Mouse (Mus musculus) left cerebral cortex, adult 18-20 months (tissue): ENCODE data around the gene Rnase2b. TPM values are rescaled to one million over a fixed set of nuclear protein-coding genes. Genes with fewer than 3 reads are reported as not detected.
A peak's percentile ranks its signal among the peaks of the same experiment; 100 is the strongest.

Source experiments
- DNase-seq, 2 experiments: peaks; one replicate each; pipeline ENCODE4 v3.0.0; 2021 to 2022; ENCODE audit warnings: low spot score in 2 of 2, mixed read lengths in 1 of 2
- long read RNA-seq, 2 experiments: library from polyadenylated mRNA; stranded (forward); transcript quantifications; one replicate each; pipeline ENCODE4 v2.0.0; 2021
- total RNA-seq, 2 experiments: library from RNA; stranded (reverse); gene quantifications; 2 replicates each; pipeline ENCODE4 v1.2.3; 2021

Gene Rnase2b
- not detected for total RNA-seq
- long read RNA-seq, experiment 1, result 0 reads
- long read RNA-seq, experiment 2, result 0 reads

DNA sequence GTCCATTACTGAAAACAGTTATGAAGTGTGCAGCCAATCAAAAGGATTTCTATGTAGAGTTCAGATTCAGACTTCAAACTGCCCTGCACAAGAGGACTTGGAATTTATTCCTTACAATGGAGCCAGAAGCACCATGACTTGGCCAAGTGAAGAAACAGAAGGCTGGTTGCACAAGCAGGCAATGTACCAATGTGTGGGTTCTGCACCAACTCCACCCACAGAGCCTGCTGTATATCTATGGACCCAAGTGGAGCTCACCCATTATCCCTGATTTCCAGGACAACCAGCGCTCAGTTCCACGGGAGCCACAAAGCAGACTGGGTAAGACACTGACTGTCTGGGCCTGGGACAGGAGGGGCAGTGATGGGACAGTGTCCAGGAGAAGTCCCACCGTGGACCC, at the start of gene Rnase2b:
Rnase2b (plus strand) TSS at position 285 of the 400 bp plus-strand sequence.
- DNase-seq, result peak in 1 of 2 experiments; percentile 13

DNA sequence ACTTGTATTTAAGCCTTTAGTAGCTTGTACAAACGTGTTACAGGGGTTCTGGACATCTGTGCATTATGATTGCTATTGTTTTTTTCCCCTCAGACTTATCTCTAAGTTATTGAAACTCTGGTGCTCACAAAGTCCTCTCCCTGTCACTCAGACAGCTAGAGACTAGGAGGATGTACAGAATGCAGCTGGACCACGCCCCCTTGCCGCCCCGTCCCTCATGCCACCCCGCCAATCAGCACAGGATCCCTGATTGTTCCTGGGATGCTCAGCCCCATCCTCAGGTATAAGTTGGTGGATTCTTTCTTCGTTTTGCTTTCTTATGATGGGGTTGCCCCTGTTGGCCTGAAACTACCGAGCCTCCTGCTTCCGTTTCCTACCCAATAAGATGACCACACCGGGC, 48.6 kb upstream of the Rnase2b start:
- no peak for DNase-seq

DNA sequence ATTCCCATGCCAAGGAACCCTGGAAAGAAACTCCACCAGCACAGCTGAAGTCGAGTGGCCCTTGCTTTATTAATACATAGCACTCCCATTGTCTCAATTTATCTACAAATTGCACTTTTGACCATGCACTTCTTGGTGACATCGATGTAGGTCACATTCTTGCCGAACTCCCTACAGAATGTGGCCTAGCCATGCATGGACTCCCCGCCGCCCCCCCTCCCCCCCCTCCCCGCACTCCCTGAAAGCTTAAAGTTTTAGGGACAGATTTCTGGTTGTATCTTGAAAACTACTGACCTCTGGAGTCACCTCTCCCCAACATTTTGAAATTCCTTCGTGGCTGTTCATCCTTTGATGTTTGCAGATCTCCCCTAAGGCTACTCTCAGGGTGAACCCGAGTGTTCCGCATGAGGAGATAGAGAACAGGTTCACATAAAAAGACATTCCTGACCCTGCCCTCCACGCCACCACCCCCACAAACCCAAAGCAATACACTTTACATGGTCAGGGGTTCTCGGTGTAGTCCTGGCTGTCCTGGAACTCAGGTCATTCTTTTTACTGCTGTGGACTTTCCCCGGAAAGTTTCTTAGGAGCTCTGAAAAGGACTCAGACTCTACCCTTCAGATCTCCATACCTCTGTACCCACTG, 48.0 kb upstream of the Rnase2b start, which contains the start of gene Eddm3b:
Eddm3b (plus strand) TSS at position 511 of the 645 bp plus-strand sequence.
- DNase-seq, result no peak

DNA sequence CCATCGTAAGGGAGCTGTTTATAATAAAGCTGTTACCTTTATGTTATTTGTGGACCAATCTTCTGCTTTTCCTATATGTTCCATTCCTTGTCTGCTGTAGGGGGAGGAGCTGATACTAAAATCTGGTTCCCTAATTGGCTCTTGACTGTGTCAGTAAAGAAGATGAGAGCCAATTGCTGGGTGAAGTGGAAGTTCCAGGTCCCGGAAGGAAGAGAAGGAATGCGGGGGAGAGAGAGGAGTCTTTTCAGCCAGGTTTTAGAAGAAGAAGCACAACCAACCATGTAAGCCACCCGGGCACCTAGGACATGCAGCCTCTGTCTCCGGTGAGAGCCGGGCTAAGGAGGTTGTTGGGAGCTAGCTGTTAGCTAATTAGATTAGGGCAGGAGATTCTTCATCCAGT, 36.4 kb upstream of the Rnase2b start:
- no peak for DNase-seq

DNA sequence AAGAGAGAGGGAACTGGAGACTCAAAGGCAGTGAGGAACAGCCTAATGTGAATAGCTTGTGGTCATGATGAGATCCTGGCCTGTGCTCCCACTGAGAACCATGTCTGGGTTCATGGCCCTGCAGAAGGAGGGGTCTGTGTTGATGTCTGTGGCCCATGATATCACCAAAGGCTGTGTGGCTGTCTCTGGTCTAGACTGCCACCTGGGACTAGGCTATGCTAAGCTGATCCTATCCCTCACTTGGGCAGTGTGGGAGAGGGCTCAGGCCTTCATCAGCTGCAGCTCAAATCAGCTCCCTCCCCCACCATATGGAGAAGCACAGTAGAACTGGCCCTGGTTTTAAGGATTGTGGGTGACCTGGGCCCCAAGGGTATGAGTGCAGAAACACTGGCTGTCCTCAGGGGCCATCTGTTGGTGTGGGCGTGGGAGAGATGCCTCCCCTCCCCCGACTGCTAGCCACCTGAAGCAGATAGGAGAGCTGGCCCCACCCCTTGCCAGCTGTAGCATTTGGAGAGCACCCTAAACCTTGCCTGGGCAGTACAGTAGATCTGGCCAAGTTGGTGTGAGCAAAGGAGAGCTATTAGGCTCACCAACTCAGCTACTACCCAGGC, 34.3 kb upstream of the Rnase2b start:
- no peak for DNase-seq

DNA sequence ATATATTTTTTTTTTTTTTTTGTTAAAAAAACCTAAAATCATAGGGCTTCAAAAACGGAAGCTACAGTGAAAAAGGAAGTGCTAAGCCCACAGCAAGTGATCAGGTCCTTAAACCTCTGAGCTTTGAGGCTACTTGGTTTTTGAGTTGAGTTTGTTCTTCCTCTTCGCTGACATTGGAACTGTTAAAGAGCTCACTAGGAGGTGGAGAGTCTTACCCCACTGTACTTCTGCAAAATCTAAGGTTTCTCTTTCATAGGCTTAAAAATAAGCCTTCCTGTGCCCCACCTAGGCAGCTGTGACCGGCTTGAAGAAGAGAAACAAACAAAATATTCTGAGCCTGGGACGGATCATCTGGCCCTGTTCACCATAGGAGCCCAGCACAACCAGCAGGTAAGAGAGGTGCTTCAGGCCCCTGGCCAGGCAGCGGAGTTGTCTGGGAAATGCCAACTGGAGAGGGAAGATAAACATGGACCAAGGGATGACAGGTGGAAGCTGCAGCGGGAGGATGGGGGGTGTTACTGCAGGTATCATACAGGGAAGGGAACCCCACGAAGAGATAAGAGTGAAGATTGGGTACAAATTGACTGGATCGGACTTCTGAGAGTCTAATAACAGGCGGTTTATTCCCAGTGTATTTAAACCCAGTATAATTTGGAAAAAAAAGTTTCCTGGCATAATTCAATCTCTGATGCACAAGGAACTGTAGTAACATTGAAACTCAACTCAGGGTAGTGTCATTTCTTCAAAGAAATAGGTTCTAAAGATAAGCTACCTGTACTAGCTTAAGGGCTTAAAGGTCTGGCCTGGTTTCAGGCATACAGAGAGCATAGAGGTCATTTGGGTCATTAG, 33.1 kb upstream of the Rnase2b start:
- DNase-seq, result no peak

DNA sequence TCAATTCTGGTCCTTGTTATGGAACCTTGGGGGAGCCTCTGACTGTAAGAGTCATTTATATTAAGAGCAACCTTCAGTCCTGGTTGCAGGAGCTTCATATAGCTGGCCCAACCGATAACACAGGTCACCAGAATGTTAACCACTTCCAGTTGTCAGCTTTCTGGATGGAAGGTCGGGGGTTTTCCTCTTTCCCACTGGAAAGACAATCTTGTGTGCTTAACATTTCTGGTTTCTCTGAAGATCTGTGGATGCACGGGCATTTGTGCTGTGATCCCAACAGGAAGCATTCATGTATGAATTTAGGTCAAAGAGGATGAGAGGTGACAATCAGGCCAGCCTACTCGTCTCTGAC, 32.5 kb upstream of the Rnase2b start:
- no peak for DNase-seq

DNA sequence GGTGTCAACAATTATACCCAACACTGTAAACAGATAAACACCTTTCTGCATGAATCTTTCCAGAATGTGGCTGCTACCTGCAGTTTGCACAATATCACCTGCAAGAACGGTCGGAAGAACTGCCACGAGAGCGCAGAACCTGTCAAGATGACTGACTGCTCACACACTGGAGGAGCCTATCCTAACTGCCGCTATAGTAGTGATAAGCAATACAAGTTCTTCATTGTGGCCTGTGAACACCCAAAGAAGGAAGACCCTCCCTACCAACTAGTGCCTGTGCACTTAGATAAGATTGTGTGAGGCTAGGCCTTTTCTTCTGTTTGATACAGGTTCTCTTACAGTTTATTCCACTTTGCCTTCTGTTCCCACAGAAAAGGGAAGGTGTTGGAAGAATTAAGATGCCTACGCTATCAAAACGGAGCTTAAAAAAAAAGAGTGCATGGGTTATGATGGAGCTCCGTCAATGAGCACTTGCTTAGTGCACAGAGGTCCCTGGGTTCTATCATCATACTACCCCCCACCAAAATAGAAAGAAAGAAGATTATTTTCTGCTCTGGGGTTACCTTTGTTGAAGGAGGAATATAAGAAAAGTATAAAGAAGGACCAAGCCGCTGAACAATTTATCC, 31.6 kb upstream of the Rnase2b start:
- no peak for DNase-seq

DNA sequence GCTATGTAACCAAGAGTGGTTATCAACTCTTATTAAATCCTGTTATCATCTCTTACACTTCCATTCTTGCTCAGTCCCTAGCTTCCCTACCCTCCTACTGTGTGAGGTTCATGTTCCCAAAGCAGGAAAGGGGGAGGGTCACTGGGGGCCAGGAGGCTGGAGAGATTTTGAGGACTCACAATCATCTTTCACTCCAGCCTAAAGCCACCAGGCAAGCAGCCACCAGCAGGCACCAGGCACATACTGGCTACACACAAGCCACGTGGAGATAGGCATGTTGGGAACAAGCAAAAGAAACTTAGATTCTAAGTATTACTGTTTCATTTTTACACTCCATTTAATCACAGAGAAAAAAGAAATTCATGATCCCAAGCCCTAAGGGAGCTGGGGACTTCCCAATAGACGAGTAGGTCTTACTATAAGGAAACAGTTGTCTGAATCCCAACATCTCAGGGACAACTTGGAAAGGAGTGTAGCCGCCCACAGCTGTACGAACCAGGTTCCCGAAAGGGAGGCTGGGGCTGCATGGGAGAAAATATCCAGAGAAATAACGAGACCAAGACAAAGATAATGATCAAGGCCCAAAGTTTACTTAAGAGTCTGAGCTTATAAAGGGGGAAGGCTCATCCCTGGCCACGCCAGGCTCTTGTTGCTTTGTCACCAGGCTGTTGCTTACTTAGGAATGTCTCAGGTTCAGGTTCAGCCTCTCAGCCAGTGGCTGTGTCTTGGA, 30.8 kb upstream of the Rnase2b start:
- no peak for DNase-seq

DNA sequence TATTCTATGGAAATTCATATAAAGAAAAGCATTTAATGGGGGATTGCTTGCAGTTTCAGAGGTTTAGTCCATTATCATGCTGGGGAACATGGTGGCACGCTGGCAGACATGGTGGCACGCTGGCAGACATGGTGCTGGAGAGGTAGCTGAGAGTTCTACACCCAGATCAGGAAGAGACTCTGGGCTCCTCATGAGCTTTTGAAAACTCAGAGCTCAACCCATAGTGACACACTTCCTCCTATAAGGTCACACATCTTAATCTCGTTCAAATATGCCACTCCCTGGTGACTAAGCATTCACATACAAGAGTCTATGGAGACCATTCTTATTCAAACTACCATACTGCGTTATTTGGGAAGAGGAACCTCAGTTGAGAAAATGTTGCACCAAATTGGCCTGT, 29.7 kb upstream of the Rnase2b start:
- DNase-seq, result no peak

DNA sequence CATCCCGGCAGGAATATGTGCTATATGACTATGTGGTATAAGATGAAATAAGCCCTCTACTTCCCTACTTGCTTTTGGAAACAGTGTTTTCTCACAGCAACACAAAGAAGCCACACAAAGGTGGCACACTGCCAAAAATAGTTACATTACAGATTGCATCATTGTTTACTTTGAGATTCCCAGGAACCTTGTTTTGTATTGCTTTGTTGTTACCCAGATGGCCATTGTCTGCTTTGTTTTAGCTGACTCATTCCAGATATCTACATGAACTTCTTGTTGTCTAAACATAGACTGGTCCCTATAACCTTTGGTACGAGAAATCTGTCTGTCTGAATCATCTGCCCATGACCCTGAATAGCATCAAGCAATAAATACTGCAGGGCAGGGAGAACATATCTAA, 21.7 kb upstream of the Rnase2b start:
- no peak for DNase-seq

DNA sequence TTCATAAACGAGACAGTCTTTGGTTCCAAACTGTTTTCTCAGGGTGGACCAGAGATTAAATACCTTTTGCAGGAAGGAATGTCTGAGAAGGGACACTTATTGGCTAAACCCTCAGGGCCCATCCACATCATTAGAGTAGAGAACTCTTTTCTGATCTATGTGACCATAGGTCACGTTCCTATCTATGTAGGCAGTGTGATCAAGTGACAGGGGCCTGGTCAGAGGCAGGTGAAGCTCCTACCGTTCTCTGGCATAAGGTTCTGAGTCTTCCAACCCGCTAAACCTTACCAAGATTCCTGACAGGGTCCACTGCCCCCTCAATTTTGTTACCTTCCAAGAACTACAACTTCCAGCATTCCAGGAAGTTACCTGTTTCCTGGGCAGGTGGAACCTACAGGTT, 19.9 kb upstream of the Rnase2b start:
- DNase-seq, result no peak

DNA sequence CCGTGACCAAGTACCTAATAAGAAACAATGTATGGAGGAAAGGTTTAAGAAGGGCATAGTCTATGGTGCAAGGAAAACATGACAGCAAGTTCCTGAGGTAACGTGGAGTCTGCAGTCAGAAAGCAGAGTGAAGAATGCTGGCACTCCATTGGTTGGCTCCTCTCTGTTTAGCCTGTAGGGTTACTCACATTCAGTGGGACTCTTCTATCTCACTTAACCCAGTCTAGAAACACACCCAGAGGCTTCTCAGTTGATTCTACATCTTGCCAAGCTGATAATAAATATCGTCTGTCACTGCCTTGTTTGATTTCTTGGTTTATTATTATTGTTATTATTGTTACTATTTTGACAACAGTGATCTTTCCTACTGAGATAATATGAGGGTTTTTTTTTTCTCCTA, 19.5 kb upstream of the Rnase2b start:
- DNase-seq, result no peak

DNA sequence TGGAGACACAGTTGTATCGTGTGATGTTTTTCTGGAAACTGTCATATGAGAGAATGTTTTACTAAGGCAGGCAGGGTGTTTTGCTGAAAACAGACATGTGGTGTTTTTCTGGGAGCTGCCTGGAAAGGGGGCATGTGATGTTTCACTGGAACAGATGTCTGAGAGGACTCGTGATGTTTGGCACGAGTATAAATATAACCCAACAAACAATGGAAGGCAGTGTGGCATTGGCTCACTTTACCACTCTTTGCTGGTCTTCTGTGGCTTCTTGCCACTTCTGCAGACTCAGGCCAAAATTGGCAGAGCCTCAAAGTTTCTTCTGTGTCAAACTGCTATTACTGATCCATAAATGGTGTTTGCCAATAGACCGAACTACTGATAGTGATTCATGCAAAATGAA, 18.8 kb upstream of the Rnase2b start:
- DNase-seq, result peak in 1 of 2 experiments; percentile 7

DNA sequence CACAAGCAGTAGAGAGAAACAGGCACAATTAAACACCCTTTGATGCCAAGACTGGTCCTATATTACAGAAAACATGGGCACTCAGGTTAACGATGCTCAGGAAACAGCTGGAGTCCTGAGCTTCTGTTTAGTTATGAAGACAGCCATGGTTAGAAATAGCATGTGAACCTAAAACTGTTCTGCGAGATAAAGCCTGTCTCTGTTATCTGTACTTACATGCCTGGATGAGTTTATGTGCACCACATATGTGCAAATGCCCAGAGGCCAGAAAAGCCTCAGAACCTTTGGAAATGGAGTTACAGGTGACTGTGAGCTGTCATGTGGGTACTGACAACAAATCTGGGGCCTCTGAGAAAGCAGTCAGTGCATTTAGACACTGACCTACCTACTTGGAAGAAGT, 18.1 kb upstream of the Rnase2b start:
- no peak for DNase-seq

DNA sequence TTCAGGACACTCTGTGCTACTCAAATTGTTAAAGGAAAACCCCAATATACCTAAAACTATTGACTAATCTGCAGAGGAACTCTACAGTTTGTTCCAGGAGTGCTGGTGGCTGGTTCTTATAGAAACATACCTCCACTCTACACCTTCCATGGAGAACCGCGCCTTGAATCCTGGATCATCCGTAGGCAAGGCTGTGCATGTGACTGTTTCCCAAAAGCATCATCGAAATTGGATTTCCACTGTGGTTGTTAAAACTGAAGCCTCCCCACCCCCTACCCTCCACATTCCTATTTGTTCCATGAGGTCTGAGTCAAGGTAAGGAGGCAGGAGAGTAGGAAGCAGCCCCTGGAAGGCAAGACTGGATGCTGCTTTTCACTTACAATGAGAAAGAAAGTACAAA, 17.6 kb upstream of the Rnase2b start:
- no peak for DNase-seq

DNA sequence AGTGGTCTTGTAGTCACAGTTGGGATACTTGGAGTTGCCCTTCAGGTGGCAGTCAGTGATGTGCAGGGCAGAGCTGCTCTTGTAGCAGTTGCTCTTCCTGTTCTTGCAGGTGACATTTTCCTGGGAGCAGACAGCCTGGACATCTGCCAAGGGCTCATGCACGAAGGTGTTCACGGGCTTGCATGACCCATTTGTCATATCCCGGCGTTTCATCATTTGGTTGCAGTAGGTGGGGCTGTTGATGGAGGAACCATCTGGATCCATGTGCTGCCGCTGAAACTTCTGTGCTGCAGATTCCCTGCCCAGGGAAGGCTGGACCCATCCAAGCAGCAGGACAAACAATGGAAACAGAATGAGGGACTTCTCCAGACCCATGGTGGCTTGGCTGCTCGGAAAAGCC, 16.5 kb upstream of the Rnase2b start:
- no peak for DNase-seq

DNA sequence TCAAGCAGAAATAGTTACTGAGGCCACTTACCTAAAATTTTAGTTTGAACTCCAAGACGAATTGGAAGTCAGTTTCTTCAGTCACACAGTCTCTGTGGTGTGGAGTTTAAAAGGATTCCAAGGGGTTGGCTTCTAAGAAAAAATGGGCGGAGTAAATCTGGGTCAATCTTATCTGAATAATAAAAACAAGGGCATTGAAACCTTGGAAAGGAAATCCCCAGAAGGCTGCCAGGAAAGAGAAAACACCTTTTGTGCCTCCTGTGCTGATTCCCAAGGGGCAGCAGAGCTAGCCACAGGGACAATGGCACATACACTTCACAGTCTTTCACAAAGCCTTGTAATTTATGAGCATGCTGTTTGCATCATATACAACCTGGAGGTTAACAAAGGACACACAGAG, 15.4 kb upstream of the Rnase2b start, which contains the start of gene Rnase1:
Rnase1 (minus strand) TSS at position 101 of the 400 bp plus-strand sequence.
- no peak for DNase-seq

DNA sequence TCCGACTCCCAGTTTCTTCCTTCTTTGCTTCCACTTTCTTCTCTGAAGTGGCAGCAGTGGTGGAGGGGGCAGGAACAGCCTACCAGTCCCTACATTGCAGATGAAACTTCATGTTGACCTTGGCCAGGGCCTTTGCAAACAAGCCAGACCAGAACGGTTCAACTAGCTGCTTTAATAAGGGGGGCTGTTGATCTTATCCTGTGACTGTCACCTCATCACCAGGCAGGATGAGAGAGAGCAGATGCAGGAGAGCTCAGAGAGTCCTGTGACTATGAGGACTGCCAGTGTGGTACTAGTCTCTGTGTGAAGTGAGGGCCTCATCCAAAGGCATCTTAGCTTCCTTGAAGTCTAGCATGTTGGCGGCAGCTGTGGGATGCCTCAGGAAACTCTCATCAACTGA, 14.1 kb upstream of the Rnase2b start:
- DNase-seq, result no peak

DNA sequence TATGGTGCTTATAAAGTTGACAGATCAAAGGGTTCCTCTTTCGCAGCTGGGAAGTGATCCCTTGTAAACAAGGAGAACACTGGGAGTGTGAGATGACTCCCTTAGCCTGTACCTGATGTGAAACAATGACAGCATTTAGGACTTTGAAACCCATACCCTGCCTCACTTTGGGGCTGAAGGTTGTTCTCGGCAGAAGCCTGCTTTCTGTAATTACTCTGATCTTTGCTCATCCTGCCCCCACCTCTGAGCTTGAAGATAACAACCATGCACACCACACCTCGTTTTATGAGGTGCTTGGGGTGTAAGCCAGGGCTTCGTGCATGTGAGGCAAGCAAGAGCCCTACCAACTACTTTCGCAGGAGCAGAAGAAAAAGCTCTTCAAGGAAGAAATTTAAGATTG, 12.9 kb upstream of the Rnase2b start:
- no peak for DNase-seq

DNA sequence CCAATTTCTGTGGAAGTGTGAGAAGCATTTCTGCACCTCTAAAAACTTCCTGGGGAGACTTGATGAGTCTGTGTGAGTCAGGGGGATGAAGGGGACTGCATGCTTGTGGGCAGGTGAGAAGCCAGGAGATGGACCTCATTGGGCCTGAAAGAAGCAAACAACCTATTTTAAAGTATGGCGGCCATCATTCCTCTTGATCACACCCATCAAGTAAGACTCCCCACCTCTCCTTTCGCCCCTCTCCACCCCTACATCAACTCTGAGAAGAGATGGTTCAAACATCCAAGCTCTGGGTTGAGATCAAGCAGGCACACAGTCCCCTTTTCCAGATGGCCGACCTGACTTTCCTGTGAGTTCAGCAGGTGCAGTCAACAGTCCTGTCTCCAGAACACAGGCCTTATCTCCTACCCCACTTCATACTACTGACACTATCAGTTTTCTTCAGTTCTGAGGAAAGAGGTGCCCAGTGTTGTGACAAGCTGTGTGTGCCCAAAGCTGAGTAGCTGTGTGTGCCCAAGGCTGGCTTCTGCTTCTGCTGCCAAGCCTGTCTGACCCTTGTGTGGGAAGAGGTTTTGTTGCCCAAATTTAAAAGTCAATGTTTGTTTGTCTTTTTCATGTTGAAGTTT, 11.7 kb upstream of the Rnase2b start:
- DNase-seq, result no peak
